Mouse (Mus musculus): ENCODE measurements around the gene Prune1. TPM values are rescaled to one million over a fixed set of nuclear protein-coding genes. Genes with fewer than 3 reads are reported as not detected.

Gene Prune1
- polyA plus RNA-seq, 1 experiment from 2014 or later: 55.6 TPM

GRCm38 (mm10) chr3:95284501-95285281, 2.8 kb upstream of the Prune1 start:
- no peak overlapping the region; the same call in 1 of the 2 replicates for H3K4me2 ChIP-seq (ENCODE audit: low read length)
- no peak overlapping the region for H3K4me3 ChIP-seq (replicated peaks; ENCODE audit: low read length)
- peaks cover 6% of the 10 kb centered on the region; the same call in 1 of the 2 replicates for H3K36me3 ChIP-seq (ENCODE audit: control insufficient read depth, insufficient read depth)
- H3K4me1 ChIP-seq (replicated peaks; ENCODE audit: control insufficient read depth, insufficient read depth, low read length): peaks cover 24% of the 10 kb centered on the region
- no peak for ATAC-seq
- 91% methylated on average over 12 of the region's 12 CpGs for WGBS
- H3K27me3 ChIP-seq (replicated peaks; ENCODE audit: control insufficient read depth, insufficient read depth, low read length): no peaks in the 10 kb centered on the region
- no peaks in the 10 kb centered on the region for H3K9me3 ChIP-seq (ENCODE audit: control insufficient read depth, low read length)
- no peak overlapping the region for H3K27ac ChIP-seq (ENCODE audit: low read length)
- peak overlapping the region; percentile 23 for H3K9ac ChIP-seq (replicated peaks; ENCODE audit: low read depth, low read length)

GRCm38 (mm10) chr3:95284062-95284461, 2.2 kb upstream of the Prune1 start:
- no peaks in the 10 kb centered on the region for H3K27me3 ChIP-seq (replicated peaks; ENCODE audit: control insufficient read depth, insufficient read depth, low read length)
- peak overlapping the region; percentile 85 for H3K4me3 ChIP-seq (replicated peaks; ENCODE audit: low read length)
- H3K4me1 ChIP-seq (replicated peaks; ENCODE audit: control insufficient read depth, insufficient read depth, low read length): peaks cover 24% of the 10 kb centered on the region
- peak overlapping the region; percentile 91 for H3K9ac ChIP-seq (replicated peaks; ENCODE audit: low read depth, low read length)
- peaks cover 6% of the 10 kb centered on the region; the same call in 1 of the 2 replicates for H3K36me3 ChIP-seq (ENCODE audit: control insufficient read depth, insufficient read depth)
- H3K9me3 ChIP-seq (ENCODE audit: control insufficient read depth, low read length): no peaks in the 10 kb centered on the region
- ATAC-seq: no peak
- no peak overlapping the region for H3K27ac ChIP-seq (ENCODE audit: low read length)
- peak overlapping the region; percentile 93 for H3K4me2 ChIP-seq (ENCODE audit: low read length)
- WGBS: 26% methylated on average over 1 of the region's 1 CpGs

GRCm38 (mm10) chr3:95283589-95283941, 1.7 kb upstream of the Prune1 start:
- no peaks in the 10 kb centered on the region for H3K27me3 ChIP-seq (replicated peaks; ENCODE audit: control insufficient read depth, insufficient read depth, low read length)
- peaks cover 6% of the 10 kb centered on the region; the same call in 1 of the 2 replicates for H3K36me3 ChIP-seq (ENCODE audit: control insufficient read depth, insufficient read depth)
- no peaks in the 10 kb centered on the region for H3K9me3 ChIP-seq (ENCODE audit: control insufficient read depth, low read length)
- H3K4me1 ChIP-seq (replicated peaks; ENCODE audit: control insufficient read depth, insufficient read depth, low read length): peaks cover 24% of the 10 kb centered on the region
- ATAC-seq: no peak
- H3K9ac ChIP-seq (replicated peaks; ENCODE audit: low read depth, low read length): peak overlapping the region; percentile 91
- peak overlapping the region; percentile 93 for H3K4me2 ChIP-seq (ENCODE audit: low read length)
- 1% methylated on average over 7 of the region's 7 CpGs for WGBS
- H3K27ac ChIP-seq (ENCODE audit: low read length): peak overlapping the region; percentile 96
- peak overlapping the region; percentile 85 for H3K4me3 ChIP-seq (replicated peaks; ENCODE audit: low read length)

GRCm38 (mm10) chr3:95282865-95283588, 1.2 kb upstream of the Prune1 start:
- H3K9me3 ChIP-seq (ENCODE audit: control insufficient read depth, low read length): no peaks in the 10 kb centered on the region
- H3K4me1 ChIP-seq (replicated peaks; ENCODE audit: control insufficient read depth, insufficient read depth, low read length): peaks cover 24% of the 10 kb centered on the region
- under 1% methylated on average over 51 of the region's 51 CpGs for WGBS
- H3K9ac ChIP-seq (replicated peaks; ENCODE audit: low read depth, low read length): peak overlapping the region; percentile 91
- peak overlapping the region; percentile 96 for H3K27ac ChIP-seq (ENCODE audit: low read length)
- ATAC-seq: peak; percentile 71
- H3K27me3 ChIP-seq (replicated peaks; ENCODE audit: control insufficient read depth, insufficient read depth, low read length): no peaks in the 10 kb centered on the region
- H3K4me3 ChIP-seq (replicated peaks; ENCODE audit: low read length): peak overlapping the region; percentile 85
- 0 out of 2 replicates have a peak, but pooled peaks cover 3% of the 10 kb centered on the region for H3K36me3 ChIP-seq (ENCODE audit: control insufficient read depth, insufficient read depth)
- H3K4me2 ChIP-seq (ENCODE audit: low read length): peak overlapping the region; percentile 93

- Histone ChIP-seq H3K36me3 (ENCODE audit: control insufficient read depth, insufficient read depth) (no peaks in the 10 kb centered on the region), H3K27ac (ENCODE audit: low read length) (peak overlapping the region; percentile 96), H3K27me3 (replicated peaks; ENCODE audit: control insufficient read depth, insufficient read depth, low read length) (no peaks in the 10 kb centered on the region), H3K4me2 (ENCODE audit: low read length) (peak overlapping the region; percentile 93), H3K9me3 (ENCODE audit: control insufficient read depth, low read length) (no peaks in the 10 kb centered on the region), H3K9ac (replicated peaks; ENCODE audit: low read depth, low read length) (peak overlapping the region; percentile 91), H3K4me1 (replicated peaks; ENCODE audit: control insufficient read depth, insufficient read depth, low read length) (peaks cover 24% of the 10 kb centered on the region), H3K4me3 (replicated peaks; ENCODE audit: low read length) (peak overlapping the region; percentile 85)
- no peak for ATAC-seq
- under 1% methylated on average over 11 of the region's 11 CpGs for WGBS
These were observed 547 bp upstream of the Prune1 start for GRCm38 (mm10) chr3:95282381-95282864.

GRCm38 (mm10) chr3:95280747-95281146, 1.1 kb downstream of the Prune1 start:
- H3K27ac ChIP-seq (ENCODE audit: low read length): peak overlapping the region; percentile 47
- H3K4me2 ChIP-seq (ENCODE audit: low read length): peak overlapping the region; percentile 93
- peak overlapping the region; percentile 57 for H3K4me3 ChIP-seq (replicated peaks; ENCODE audit: low read length)
- ATAC-seq: no peak
- no peaks in the 10 kb centered on the region for H3K36me3 ChIP-seq (ENCODE audit: control insufficient read depth, insufficient read depth)
- no peaks in the 10 kb centered on the region for H3K27me3 ChIP-seq (replicated peaks; ENCODE audit: control insufficient read depth, insufficient read depth, low read length)
- no peaks in the 10 kb centered on the region for H3K9me3 ChIP-seq (ENCODE audit: control insufficient read depth, low read length)
- WGBS: 22% methylated on average over 8 of the region's 8 CpGs
- H3K4me1 ChIP-seq (replicated peaks; ENCODE audit: control insufficient read depth, insufficient read depth, low read length): peaks cover 24% of the 10 kb centered on the region
- peak overlapping the region; percentile 67 for H3K9ac ChIP-seq (replicated peaks; ENCODE audit: low read depth, low read length)

GRCm38 (mm10) chr3:95277149-95277551, 4.7 kb downstream of the Prune1 start:
- H3K9ac ChIP-seq (replicated peaks; ENCODE audit: low read depth, low read length): no peak overlapping the region
- H3K27ac ChIP-seq (ENCODE audit: low read length): no peak overlapping the region
- no peak overlapping the region for H3K4me3 ChIP-seq (replicated peaks; ENCODE audit: low read length)
- no peaks in the 10 kb centered on the region for H3K9me3 ChIP-seq (ENCODE audit: control insufficient read depth, low read length)
- no peak for ATAC-seq
- H3K27me3 ChIP-seq (replicated peaks; ENCODE audit: control insufficient read depth, insufficient read depth, low read length): no peaks in the 10 kb centered on the region
- H3K4me1 ChIP-seq (replicated peaks; ENCODE audit: control insufficient read depth, insufficient read depth, low read length): peaks cover 6% of the 10 kb centered on the region
- H3K4me2 ChIP-seq (ENCODE audit: low read length): no peak overlapping the region
- H3K36me3 ChIP-seq (ENCODE audit: control insufficient read depth, insufficient read depth): no peaks in the 10 kb centered on the region
- 97% methylated on average over 1 of the region's 1 CpGs for WGBS

- Histone ChIP-seq H3K9me3 (ENCODE audit: control insufficient read depth, low read length) (no peaks in the 10 kb centered on the region), H3K36me3 (ENCODE audit: control insufficient read depth, insufficient read depth) (no peaks in the 10 kb centered on the region), H3K9ac (replicated peaks; ENCODE audit: low read depth, low read length) (no peak overlapping the region), H3K27ac (ENCODE audit: low read length) (no peak overlapping the region), H3K4me2 (ENCODE audit: low read length) (no peak overlapping the region), H3K27me3 (replicated peaks; ENCODE audit: control insufficient read depth, insufficient read depth, low read length) (no peaks in the 10 kb centered on the region), H3K4me3 (replicated peaks; ENCODE audit: low read length) (no peak overlapping the region), H3K4me1 (replicated peaks; ENCODE audit: control insufficient read depth, insufficient read depth, low read length) (peaks cover 6% of the 10 kb centered on the region)
- WGBS: 85% methylated on average over 5 of the region's 5 CpGs
- ATAC-seq: no peak
These were observed 5.4 kb downstream of the Prune1 start for GRCm38 (mm10) chr3:95276428-95276934.

GRCm38 (mm10) chr3:95275161-95275560, 6.7 kb downstream of the Prune1 start:
- H3K36me3 ChIP-seq (ENCODE audit: control insufficient read depth, insufficient read depth): no peaks in the 10 kb centered on the region
- H3K27ac ChIP-seq (ENCODE audit: low read length): no peak overlapping the region
- H3K4me3 ChIP-seq (replicated peaks; ENCODE audit: low read length): no peak overlapping the region
- H3K4me1 ChIP-seq (replicated peaks; ENCODE audit: control insufficient read depth, insufficient read depth, low read length): no peaks in the 10 kb centered on the region
- H3K9me3 ChIP-seq (ENCODE audit: control insufficient read depth, low read length): no peaks in the 10 kb centered on the region
- no peaks in the 10 kb centered on the region for H3K27me3 ChIP-seq (replicated peaks; ENCODE audit: control insufficient read depth, insufficient read depth, low read length)
- no peak for ATAC-seq
- WGBS: 83% methylated on average over 6 of the region's 6 CpGs
- no peak overlapping the region for H3K4me2 ChIP-seq (ENCODE audit: low read length)
- H3K9ac ChIP-seq (replicated peaks; ENCODE audit: low read depth, low read length): no peak overlapping the region
